Mouse (Mus musculus) embryonic facial prominence, embryonic 12.5 days (tissue): ENCODE results near the gene Jmjd1c. TPM values are rescaled to one million over a fixed set of nuclear protein-coding genes. Genes with fewer than 3 reads are reported as not detected.
A peak's percentile ranks its signal among the peaks of the same experiment; 100 is the strongest.

ENCODE experiments used
- ATAC-seq: fragments of 200-750 bp; cut with Nextera tagmentation; 2 replicates; pipeline ENCODE4 v1.8.0; 2017; ENCODE audit not compliant: insufficient number of reproducible peaks, insufficient read depth, low FRiP score, low TSS enrichment
- H3K27ac ChIP-seq: fragments of 300-500 bp; sonication (generic); 2 replicates; pipeline ENCODE4 v1.5.1; 2016; ENCODE audit warnings: mild to moderate bottlenecking
- H3K27me3 ChIP-seq: fragments of 300-500 bp; sonication (generic); 2 replicates; pipeline ENCODE4 v1.6.1; 2016; ENCODE audit warnings: mild to moderate bottlenecking, moderate library complexity
- H3K36me3 ChIP-seq: fragments of 300-500 bp; sonication (generic); 2 replicates; pipeline ENCODE4 v1.6.1; 2016; ENCODE audit warnings: mild to moderate bottlenecking
- H3K4me1 ChIP-seq: fragments of 300-500 bp; sonication (generic); 2 replicates; pipeline ENCODE4 v1.6.1; 2016
- H3K4me2 ChIP-seq: fragments of 300-500 bp; sonication (generic); replicated peaks from 2 replicates; pipeline ENCODE4 v1.6.1; 2016; ENCODE audit warnings: mild to moderate bottlenecking, moderate library complexity
- H3K4me3 ChIP-seq: fragments of 300-500 bp; sonication (generic); 2 replicates; pipeline ENCODE4 v1.5.1; 2016; ENCODE audit warnings: mild to moderate bottlenecking
- H3K9ac ChIP-seq: fragments of 300-500 bp; sonication (generic); 2 replicates; pipeline ENCODE4 v1.6.1; 2016; ENCODE audit warnings: mild to moderate bottlenecking, moderate library complexity
- H3K9me3 ChIP-seq: fragments of 300-500 bp; sonication (generic); 2 replicates; pipeline ENCODE4 v1.6.1; 2016; ENCODE audit warnings: mild to moderate bottlenecking, moderate library complexity
- WGBS: fragments of 180-500 bp; shearing (Covaris S2); methylation state at CpG from one replicate; pipeline ENCODE4 v1.1.7; 2016; 5-methylcytosine and 5-hydroxymethylcytosine counted together
- polyA plus RNA-seq: library from polyadenylated mRNA; unstranded; fragments of >200 nt; fragmentation: Nextera tagmentation; extraction: Ambion mirVana; gene quantifications from 2 replicates; pipeline ENCODE4 v1.2.1, GENCODE M21; 2016

Gene Jmjd1c
- polyA plus RNA-seq, 1 experiment from 2014 or later = 56.3 TPM

GRCm38 (mm10) chr10:67057696-67058095, 38.2 kb upstream of the Jmjd1c start:
- no peak overlapping the region for H3K4me2 ChIP-seq
- H3K27me3 ChIP-seq = no peaks in the 10 kb centered on the region
- no peak overlapping the region for H3K4me3 ChIP-seq
- H3K4me1 ChIP-seq = peaks cover 27% of the 10 kb centered on the region
- no peaks in the 10 kb centered on the region for H3K9me3 ChIP-seq
- H3K9ac ChIP-seq = no peak overlapping the region
- 94% methylated on average over 6 of the region's 6 CpGs for WGBS
- no peak for ATAC-seq
- H3K36me3 ChIP-seq = no peaks in the 10 kb centered on the region
- no peak overlapping the region for H3K27ac ChIP-seq

DNA sequence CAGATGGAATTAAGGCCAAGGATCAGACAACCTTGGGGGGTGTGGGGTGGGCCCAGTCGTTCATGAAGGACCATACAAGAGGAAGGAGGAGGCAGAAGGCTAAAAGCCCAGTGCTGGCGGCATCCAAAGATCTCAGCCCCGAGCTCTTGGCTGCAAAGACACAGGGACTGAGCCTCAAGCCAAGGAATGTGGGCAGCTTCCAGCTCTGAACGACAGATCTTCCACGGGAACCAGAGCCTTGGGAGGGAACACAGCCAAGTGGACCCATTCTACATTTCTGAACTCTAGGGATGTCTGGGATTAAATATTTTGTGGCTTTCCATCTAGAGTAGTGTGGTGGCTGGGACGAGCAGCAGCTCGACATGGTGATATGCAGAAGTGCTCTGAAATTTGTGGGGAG, 37.6 kb upstream of the Jmjd1c start:
- Histone ChIP-seq H3K4me1 (peaks cover 21% of the 10 kb centered on the region), H3K4me2 (no peak overlapping the region)

GRCm38 (mm10) chr10:67058702-67059101, 37.2 kb upstream of the Jmjd1c start:
- WGBS = 80% methylated on average over 6 of the region's 6 CpGs
- Histone ChIP-seq H3K4me1 (peaks cover 17% of the 10 kb centered on the region), H3K4me2 (no peak overlapping the region)

More for the DNA sequence above, 37.6 kb upstream of the Jmjd1c start:
- Histone ChIP-seq H3K9ac (no peak overlapping the region), H3K9me3 (no peaks in the 10 kb centered on the region), H3K4me3 (no peak overlapping the region), H3K36me3 (no peaks in the 10 kb centered on the region), H3K27me3 (no peaks in the 10 kb centered on the region), H3K27ac (no peak overlapping the region)
- 76% methylated on average over 7 of the region's 7 CpGs for WGBS
- ATAC-seq = no peak

GRCm38 (mm10) chr10:67061367-67061801, 34.5 kb upstream of the Jmjd1c start:
- Histone ChIP-seq H3K9me3 (no peaks in the 10 kb centered on the region), H3K27me3 (no peaks in the 10 kb centered on the region), H3K36me3 (no peaks in the 10 kb centered on the region), H3K4me2 (no peak overlapping the region), H3K9ac (no peak overlapping the region), H3K4me1 (peaks cover 8% of the 10 kb centered on the region; the same call in 1 of the 2 replicates), H3K4me3 (no peak overlapping the region), H3K27ac (peak overlapping the region; percentile 24)
- WGBS = 18% methylated on average over 10 of the region's 10 CpGs
- ATAC-seq = no peak

More at GRCm38 (mm10) chr10:67058702-67059101, 37.2 kb upstream of the Jmjd1c start:
- no peak overlapping the region for H3K9ac ChIP-seq
- no peak overlapping the region for H3K4me3 ChIP-seq
- no peaks in the 10 kb centered on the region for H3K27me3 ChIP-seq
- no peak for ATAC-seq
- H3K27ac ChIP-seq = no peak overlapping the region
- no peaks in the 10 kb centered on the region for H3K36me3 ChIP-seq
- no peaks in the 10 kb centered on the region for H3K9me3 ChIP-seq

- Histone ChIP-seq H3K9ac (no peak overlapping the region), H3K4me2 (no peak overlapping the region), H3K4me3 (no peak overlapping the region), H3K27ac (peak overlapping the region; percentile 65; the same call in 1 of the 2 replicates), H3K9me3 (no peaks in the 10 kb centered on the region), H3K36me3 (no peaks in the 10 kb centered on the region), H3K4me1 (peaks cover 8% of the 10 kb centered on the region; the same call in 1 of the 2 replicates), H3K27me3 (no peaks in the 10 kb centered on the region)
- WGBS = 52% methylated on average over 4 of the region's 4 CpGs
- no peak for ATAC-seq
Observed at GRCm38 (mm10) chr10:67061823-67062222, 34.1 kb upstream of the Jmjd1c start.

- no peak overlapping the region for H3K9ac ChIP-seq
- H3K4me1 ChIP-seq = peaks cover 8% of the 10 kb centered on the region; the same call in 1 of the 2 replicates
- no peaks in the 10 kb centered on the region for H3K27me3 ChIP-seq
- no peaks in the 10 kb centered on the region for H3K36me3 ChIP-seq
- H3K27ac ChIP-seq = no peak overlapping the region
- 83% methylated on average over 7 of the region's 7 CpGs for WGBS
- H3K4me2 ChIP-seq = no peak overlapping the region
- no peak for ATAC-seq
- H3K4me3 ChIP-seq = no peak overlapping the region
- 0 out of 2 replicates have a peak, but pooled peaks cover 3% of the 10 kb centered on the region for H3K9me3 ChIP-seq
Observed at GRCm38 (mm10) chr10:67065277-67065887, 30.5 kb upstream of the Jmjd1c start.

DNA sequence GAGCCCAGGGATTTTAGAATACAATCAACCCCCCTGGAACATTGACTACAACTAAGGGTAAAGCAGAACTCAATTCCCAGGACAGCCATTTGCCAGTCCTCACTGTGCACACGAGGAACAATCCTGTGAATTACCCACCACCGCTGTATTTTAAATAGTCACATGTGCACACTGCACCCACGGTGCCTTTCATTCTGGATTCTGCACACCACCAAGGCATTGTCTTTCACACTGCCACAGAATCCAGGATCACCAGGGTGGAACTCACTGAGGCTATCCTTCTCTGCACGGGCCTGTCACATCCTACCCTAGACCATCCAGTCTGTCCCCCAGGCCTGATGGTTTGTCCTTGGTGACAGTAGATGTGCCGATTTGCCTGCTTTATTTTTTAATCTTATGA, 30.0 kb upstream of the Jmjd1c start:
- H3K36me3 ChIP-seq = no peaks in the 10 kb centered on the region
- H3K4me2 ChIP-seq = no peak overlapping the region
- H3K9me3 ChIP-seq = 0 out of 2 replicates have a peak, but pooled peaks cover 3% of the 10 kb centered on the region
- H3K4me3 ChIP-seq = no peak overlapping the region
- H3K27ac ChIP-seq = no peak overlapping the region
- H3K27me3 ChIP-seq = no peaks in the 10 kb centered on the region
- H3K9ac ChIP-seq = no peak overlapping the region
- WGBS = 62% methylated on average over 5 of the region's 5 CpGs
- no peak for ATAC-seq
- peaks cover 8% of the 10 kb centered on the region; the same call in 1 of the 2 replicates for H3K4me1 ChIP-seq

- no peaks in the 10 kb centered on the region for H3K27me3 ChIP-seq
- H3K9me3 ChIP-seq = 0 out of 2 replicates have a peak, but pooled peaks cover 3% of the 10 kb centered on the region
- H3K4me1 ChIP-seq = peaks cover 6% of the 10 kb centered on the region; the same call in 1 of the 2 replicates
- ATAC-seq = no peak
- H3K27ac ChIP-seq = no peak overlapping the region
- WGBS = 74% methylated on average over 3 of the region's 3 CpGs
- no peak overlapping the region for H3K4me2 ChIP-seq
- H3K9ac ChIP-seq = no peak overlapping the region
- H3K4me3 ChIP-seq = no peak overlapping the region
- H3K36me3 ChIP-seq = no peaks in the 10 kb centered on the region
Observed at GRCm38 (mm10) chr10:67066421-67066820, 29.5 kb upstream of the Jmjd1c start.

GRCm38 (mm10) chr10:67069013-67069412, 26.9 kb upstream of the Jmjd1c start:
- 84% methylated on average over 10 of the region's 10 CpGs for WGBS
- ATAC-seq = no peak

GRCm38 (mm10) chr10:67071389-67071788, 24.5 kb upstream of the Jmjd1c start:
- 90% methylated on average over 4 of the region's 4 CpGs for WGBS
- Histone ChIP-seq H3K4me2 (no peak overlapping the region), H3K4me1 (no peaks in the 10 kb centered on the region), H3K9ac (no peak overlapping the region), H3K27ac (no peak overlapping the region), H3K9me3 (0 out of 2 replicates have a peak, but pooled peaks cover 3% of the 10 kb centered on the region), H3K36me3 (no peaks in the 10 kb centered on the region), H3K27me3 (no peaks in the 10 kb centered on the region), H3K4me3 (no peak overlapping the region)
- no peak for ATAC-seq

More at GRCm38 (mm10) chr10:67069013-67069412, 26.9 kb upstream of the Jmjd1c start:
- Histone ChIP-seq H3K9me3 (0 out of 2 replicates have a peak, but pooled peaks cover 3% of the 10 kb centered on the region), H3K4me3 (no peak overlapping the region), H3K36me3 (no peaks in the 10 kb centered on the region), H3K4me2 (no peak overlapping the region), H3K9ac (no peak overlapping the region), H3K27me3 (no peaks in the 10 kb centered on the region), H3K4me1 (no peaks in the 10 kb centered on the region), H3K27ac (no peak overlapping the region)

- H3K4me2 ChIP-seq = no peak overlapping the region
- H3K36me3 ChIP-seq = no peaks in the 10 kb centered on the region
- no peak for ATAC-seq
- H3K4me1 ChIP-seq = no peaks in the 10 kb centered on the region
- no peaks in the 10 kb centered on the region for H3K27me3 ChIP-seq
- H3K4me3 ChIP-seq = no peak overlapping the region
- H3K9ac ChIP-seq = no peak overlapping the region
- 85% methylated on average over 5 of the region's 5 CpGs for WGBS
- H3K9me3 ChIP-seq = 0 out of 2 replicates have a peak, but pooled peaks cover 3% of the 10 kb centered on the region
- H3K27ac ChIP-seq = no peak overlapping the region
Observed at GRCm38 (mm10) chr10:67071884-67072283, 24.0 kb upstream of the Jmjd1c start.

GRCm38 (mm10) chr10:67072600-67072999, 23.3 kb upstream of the Jmjd1c start:
- 0 out of 2 replicates have a peak, but pooled peaks cover 3% of the 10 kb centered on the region for H3K9me3 ChIP-seq
- H3K27me3 ChIP-seq = no peaks in the 10 kb centered on the region
- H3K4me3 ChIP-seq = no peak overlapping the region
- H3K27ac ChIP-seq = no peak overlapping the region
- H3K9ac ChIP-seq = no peak overlapping the region
- no peak for ATAC-seq
- H3K4me1 ChIP-seq = no peaks in the 10 kb centered on the region
- no peak overlapping the region for H3K4me2 ChIP-seq
- H3K36me3 ChIP-seq = no peaks in the 10 kb centered on the region
- WGBS = 91% methylated on average over 4 of the region's 4 CpGs
